Mouse (Mus musculus) heart, adult 11 months (tissue): ENCODE data around the gene Prm3.
A peak's percentile ranks its signal among the peaks of the same experiment; 100 is the strongest.

Experiments used
- DNase-seq: peaks from one replicate; pipeline ENCODE4 v3.0.0; 2022

The Prm3 gene

GRCm38 (mm10) chr16:10788866-10789265, 1.8 kb downstream of the Prm3 start:
- no peak for DNase-seq

- peak; percentile 90 for DNase-seq
Observed at GRCm38 (mm10) chr16:10788271-10788670, 2.4 kb downstream of the Prm3 start, which contains the start of gene Tnp2. Gene Tnp2, minus strand, starts transcription at chr16:10788660.

GRCm38 (mm10) chr16:10787548-10788058, 3.1 kb downstream of the Prm3 start:
- peak; percentile 91 for DNase-seq

GRCm38 (mm10) chr16:10786782-10787547, 3.7 kb downstream of the Prm3 start:
- peak; percentile 95 for DNase-seq

GRCm38 (mm10) chr16:10786288-10786687, 4.4 kb downstream of the Prm3 start:
- peak; percentile 98 for DNase-seq

GRCm38 (mm10) chr16:10785371-10786231, 5.1 kb downstream of the Prm3 start, which contains the start of gene Socs1:
Gene Socs1, minus strand, starts transcription at chr16:10785536.
- peak; percentile 100 for DNase-seq

- peak; percentile 99 for DNase-seq
Observed at GRCm38 (mm10) chr16:10784793-10785370, 5.8 kb downstream of the Prm3 start.

GRCm38 (mm10) chr16:10783883-10784792, 6.6 kb downstream of the Prm3 start:
- peak; percentile 94 for DNase-seq

- DNase-seq, result no peak
Observed at GRCm38 (mm10) chr16:10783451-10783850, 7.3 kb downstream of the Prm3 start.

GRCm38 (mm10) chr16:10783152-10783434, 7.6 kb downstream of the Prm3 start:
- DNase-seq, result peak; percentile 93

GRCm38 (mm10) chr16:10782377-10783151, 8.2 kb downstream of the Prm3 start:
- DNase-seq, result peak; percentile 92

GRCm38 (mm10) chr16:10781862-10782371, 8.8 kb downstream of the Prm3 start:
- DNase-seq, result no peak

- DNase-seq, result peak; percentile 86
Observed at GRCm38 (mm10) chr16:10780631-10781120, 10.0 kb downstream of the Prm3 start.

GRCm38 (mm10) chr16:10777579-10778160, 13.0 kb downstream of the Prm3 start:
- no peak for DNase-seq

GRCm38 (mm10) chr16:10776322-10776721, 14.4 kb downstream of the Prm3 start:
- DNase-seq, result no peak

GRCm38 (mm10) chr16:10774726-10775125, 16.0 kb downstream of the Prm3 start:
- no peak for DNase-seq

- DNase-seq, result no peak
Observed at GRCm38 (mm10) chr16:10773543-10773942, 17.2 kb downstream of the Prm3 start.

GRCm38 (mm10) chr16:10771769-10772510, 18.8 kb downstream of the Prm3 start:
- DNase-seq, result no peak

GRCm38 (mm10) chr16:10770531-10771325, 20.0 kb downstream of the Prm3 start:
- DNase-seq, result no peak
